Mouse (Mus musculus) stomach, postnatal 0 days (tissue): ENCODE measurements around the gene Pnkd.

Experiments
- CTCF ChIP-seq: IDR thresholded peaks from 2 replicates; pipeline ENCODE4 v1.5.1; 2016; ENCODE audit warnings: antibody characterized with exemption, low read depth, mild to moderate bottlenecking, moderate library complexity
- EP300 ChIP-seq: optimal IDR thresholded peaks from 2 replicates; pipeline ENCODE3; 2016; ENCODE audit warnings: antibody characterized with exemption

- TF ChIP-seq CTCF (no peak), EP300 (no peak)
These were observed 75.3 kb downstream of the Pnkd start for GRCm38 (mm10) chr1:74359952-74360517.
